Mouse (Mus musculus): ENCODE results near the gene Usp31.

The Usp31 gene

DNA sequence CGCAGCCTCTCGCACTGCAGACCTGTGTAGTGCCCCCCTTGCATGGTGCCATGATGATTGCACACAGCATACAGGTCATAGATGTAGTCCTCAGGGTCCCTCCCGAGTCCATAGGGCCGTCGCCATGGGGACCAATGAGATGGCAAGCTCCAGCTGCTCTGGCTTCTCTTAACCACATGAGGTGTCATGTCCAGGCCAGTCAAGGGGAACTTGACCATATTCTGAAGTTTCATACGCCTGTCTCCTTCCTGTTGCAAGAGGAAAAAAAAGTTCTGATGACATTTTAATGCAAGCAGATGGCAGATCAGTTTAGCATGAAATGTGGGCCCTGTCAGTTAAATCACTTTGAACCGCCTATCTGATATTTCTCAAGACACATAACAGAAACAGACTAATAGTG, 48.2 kb downstream of the Usp31 start:
- no peak for DNase-seq

DNA sequence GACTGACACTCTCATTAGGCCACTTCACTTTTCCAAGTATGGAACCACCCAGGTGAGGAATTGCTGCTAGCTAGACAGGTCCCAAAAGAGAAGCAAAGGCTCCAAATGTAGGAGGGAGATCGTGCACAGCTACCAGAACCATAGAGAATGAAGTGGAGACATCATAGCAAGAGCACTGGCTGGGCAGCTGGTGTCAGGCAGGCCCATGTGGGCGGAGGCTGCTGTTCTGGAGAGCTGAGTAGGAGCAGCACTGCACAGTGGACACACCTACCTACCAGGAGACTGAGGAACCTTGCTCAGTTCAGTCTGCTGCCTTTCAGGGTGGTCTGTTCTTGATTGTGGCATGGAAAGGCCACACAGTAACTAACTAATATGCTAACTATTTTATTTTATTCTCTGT, 52.4 kb downstream of the Usp31 start:
- DNase-seq = no peak

DNA sequence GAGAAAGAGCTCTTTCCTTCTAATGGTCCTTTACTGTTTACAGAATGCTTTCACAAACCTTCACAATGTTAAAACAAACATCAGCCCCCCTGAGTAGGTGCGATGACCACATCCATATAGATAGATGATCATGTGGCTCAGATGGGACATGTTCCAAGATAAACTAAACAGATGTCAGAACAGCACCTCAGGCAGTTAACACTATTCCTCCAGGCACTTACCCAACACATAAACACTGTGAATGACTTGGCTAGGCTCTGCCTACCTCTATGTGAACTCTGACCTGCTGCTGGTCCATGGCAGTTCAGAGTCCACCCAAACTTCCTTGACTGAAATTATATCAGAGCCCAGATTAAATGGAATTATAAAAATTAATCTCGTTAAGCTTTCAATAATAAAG, 54.4 kb downstream of the Usp31 start:
- no peak for DNase-seq

DNA sequence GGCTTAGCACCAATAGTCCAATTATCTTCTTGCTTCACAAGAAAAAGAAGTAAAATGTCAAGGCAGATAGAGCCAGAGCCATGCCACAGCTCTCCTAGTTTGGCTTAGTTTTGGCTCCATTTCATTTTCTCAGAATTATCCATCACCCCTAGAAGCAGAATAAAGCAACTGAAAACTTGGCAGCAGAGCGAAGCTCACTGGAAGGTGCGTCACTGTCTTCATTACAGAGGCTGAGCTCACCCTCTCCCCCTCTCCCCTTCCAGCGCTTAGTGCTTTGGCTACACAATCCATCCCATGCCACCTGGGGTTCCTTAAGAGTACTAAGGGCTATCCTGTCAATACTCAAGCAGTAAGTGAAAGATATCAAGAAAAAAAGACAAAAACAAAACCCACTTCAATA, 56.3 kb downstream of the Usp31 start:
- DNase-seq = no peak

DNA sequence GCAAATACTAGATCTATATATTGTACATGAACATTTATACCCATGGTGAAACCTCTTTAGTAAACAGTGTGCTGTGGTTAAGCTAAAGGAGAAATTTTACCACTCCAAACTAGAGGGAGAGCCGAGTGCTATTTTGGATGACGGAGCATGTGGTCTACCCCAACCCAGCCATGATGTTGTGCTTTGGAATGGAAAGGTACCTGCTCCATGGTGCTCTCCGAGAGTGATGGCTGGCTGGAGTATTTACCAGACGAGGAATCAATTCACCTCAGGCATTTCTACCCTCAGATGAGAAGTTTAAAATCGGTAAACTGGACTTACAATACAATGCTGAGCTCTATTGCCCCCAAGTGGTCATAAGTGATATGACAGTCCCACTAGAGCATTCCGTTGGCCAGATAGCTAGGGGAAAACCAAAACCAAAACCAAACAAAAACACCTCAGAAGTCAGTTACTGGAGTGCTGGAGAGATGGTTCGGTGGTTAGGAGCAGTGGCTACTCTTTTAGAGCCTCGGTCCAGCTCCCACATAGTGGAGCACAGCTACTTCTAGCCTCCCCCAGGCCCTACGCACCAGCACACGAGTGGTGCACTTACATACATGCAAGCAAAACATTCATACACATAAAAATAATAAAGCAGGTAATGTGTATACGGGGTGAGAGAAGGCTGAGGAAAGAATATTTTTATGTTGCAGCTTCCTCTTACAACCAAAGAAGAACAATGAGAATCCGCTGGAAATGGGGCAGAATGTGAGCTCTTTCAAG, 65.9 kb downstream of the Usp31 start:
- peak in 1 of 2 experiments; percentile 73 for DNase-seq

DNA sequence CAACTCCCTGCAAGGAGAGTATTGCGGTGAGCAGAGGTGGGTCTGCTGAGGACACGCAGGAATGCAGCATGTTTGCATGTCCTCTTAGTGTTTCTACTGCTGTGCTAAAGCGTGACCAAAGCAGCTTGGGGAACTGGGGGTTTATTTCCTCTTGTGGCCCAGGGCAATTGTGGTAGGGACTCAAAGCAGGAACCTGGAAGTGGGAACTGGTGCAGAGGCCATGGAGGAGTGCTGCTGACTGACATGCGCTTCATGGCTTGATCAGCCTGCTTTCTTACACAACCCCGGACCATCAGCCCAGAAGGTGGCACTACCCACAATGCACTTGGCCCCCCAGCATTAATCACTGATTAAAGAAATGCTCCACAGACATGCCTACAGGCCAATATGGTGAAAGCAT, 70.3 kb downstream of the Usp31 start:
- DNase-seq = no peak

DNA sequence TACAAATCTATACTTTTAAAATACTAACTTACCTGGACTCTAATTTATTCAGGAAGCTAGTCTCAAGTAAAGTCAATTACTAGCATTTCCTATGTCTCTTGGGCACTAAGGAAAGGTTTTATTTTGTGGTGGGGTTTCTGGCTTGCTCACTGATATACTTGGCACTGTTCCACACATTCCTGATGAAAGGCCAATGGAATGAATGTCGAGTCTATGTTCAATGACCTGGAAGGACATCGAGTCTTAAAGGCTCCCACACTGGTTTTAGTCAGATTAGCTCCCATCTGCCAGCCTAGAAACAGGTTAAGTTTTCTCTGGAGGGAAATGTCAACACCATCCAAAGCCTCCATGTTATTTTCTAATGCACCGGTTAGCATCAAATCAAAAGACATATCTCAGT, 72.8 kb downstream of the Usp31 start:
- no peak for DNase-seq

DNA sequence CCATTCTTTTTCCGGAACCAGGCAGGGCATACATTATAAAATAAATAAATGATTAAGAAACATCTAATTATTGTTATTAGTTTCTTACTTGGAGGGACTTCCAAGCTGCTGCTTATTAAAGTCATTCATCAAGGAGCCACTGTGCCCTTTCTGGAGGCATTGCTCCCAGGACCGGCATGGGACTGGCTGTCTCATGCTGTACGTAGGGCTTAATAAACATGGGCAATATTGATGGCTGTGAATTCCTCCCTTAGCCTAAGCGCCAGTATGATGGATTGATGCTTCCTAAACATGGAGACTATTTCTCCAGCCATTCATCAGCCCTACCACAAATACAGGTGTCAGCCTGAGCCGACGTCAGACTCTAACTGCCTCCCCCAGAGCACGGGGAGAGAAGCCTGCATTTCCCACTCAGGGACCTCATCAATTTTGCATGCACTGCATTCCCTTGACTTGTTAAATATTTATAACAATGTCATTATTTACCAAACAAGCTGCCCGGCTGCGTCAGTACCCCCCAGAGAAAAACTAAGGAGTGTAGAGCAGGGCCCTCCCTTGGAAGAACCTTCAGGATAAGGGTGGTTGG, 84.1 kb downstream of the Usp31 start:
- no peak for DNase-seq

DNA sequence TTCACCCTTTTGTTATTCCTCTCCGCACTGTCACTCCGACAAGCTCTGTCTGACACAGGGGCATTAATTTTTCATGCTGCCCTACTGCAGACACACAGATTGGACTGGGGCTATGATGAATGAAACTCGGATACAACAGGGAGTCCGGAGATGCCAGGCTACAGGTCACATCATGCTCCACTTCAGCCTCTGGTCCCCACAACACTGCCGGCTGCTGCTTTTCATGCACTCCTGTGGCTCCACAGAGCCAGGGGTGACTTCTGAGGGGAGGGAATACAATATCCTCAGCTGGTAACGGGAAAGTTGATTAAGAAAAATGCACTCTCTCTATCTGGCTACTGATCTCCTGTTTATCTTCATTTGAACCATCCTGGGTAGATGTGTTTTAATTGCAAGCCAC, 84.6 kb downstream of the Usp31 start:
- no peak for DNase-seq

DNA sequence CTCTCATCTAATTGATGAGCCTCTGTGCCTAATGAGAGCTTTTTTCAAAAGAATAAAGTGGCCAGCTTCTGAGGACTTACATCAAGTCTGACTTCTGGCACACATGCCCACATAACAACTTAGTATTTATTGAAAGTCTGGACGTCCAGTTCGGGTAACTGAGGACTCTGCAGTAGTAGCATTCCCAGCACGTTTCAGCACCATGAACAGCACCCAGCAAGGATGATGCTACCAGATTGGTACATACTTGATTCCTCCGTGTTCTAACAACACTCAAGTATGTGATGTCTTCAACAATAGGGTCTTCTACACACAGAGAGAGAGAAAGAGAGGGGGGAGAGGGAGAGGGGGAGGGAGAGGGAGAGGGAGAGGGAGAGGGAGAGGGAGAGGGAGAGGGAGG, 105.4 kb downstream of the Usp31 start:
- DNase-seq = peak in 1 of 2 experiments; percentile 27

DNA sequence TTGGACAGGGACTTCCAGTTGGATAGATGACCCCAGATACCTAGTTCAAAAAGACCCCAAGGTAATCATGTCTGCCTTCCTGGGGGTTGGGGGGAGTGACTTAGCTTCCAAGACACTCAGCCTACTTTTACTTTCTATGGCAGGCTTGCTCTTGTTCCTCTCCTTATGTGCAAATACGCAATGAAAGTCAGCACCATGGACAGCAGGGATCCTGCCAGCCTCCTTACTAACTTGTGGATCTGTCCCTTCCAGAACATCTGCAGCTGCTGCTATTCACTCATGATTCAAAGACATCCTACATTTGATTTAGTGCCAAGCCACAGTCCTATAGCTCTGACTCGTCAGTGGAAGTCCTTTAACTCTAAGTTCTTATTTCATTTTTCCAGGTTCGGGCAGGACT, 110.7 kb downstream of the Usp31 start:
- DNase-seq = peak; percentile 34 to 55

DNA sequence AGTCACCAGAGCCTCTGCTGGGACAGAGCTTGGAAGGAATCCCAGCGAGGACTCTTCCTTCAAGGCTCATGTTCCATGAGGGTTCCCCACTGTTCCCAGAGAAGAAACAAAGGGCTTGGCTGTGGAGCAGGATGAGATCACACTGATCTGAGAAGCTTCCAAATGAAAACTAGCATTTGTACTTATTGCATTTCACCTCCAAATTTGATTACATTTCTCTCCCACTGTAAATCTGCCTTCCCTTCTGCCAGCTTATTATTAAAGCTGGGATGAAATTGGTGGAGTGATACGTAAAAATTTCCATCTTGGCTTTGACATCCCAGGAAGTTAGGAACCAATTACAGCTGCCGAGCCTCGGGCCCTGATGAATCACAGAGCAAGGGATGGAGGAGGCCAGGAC, 111.6 kb downstream of the Usp31 start:
- DNase-seq = no peak

DNA sequence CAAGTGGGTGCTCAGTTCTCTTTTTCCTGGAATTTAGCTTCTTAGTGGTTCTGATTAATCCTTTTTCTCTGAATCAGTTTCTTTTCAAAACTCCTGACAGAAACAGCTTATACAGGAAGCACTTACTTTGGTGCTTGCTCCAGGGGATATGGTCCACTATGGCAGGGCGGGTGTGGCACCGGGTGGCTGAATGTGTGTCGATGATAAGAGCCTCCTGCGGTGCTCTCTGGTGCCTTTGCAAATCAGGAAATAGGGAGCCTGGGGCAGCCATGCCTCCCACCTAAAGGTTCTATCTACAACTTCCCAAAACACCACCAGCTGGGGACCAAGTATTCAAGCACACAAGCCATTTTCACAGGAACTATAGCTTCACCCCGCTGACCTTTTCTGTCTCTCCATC, 112.0 kb downstream of the Usp31 start:
- no peak for DNase-seq

DNA sequence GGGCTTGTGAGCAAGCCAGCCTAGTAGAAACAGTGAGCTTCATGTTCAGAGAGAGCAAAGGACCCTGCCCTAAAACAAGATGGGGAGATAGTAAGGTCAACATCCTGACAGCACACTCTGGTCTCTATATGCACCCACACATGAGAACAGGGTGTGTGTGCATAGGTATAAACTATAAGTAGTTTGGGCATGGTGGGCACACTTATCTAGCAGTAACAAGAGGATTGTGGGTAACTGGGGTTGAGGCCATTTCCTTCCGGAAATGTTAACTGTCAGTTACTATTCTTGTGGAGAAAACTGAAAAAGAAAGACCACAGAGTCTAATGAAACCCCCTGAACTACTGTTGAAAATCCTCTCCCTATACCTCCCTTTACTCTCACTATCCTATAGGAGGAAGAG, 112.4 kb downstream of the Usp31 start:
- DNase-seq = no peak
